Mouse (Mus musculus) kidney, embryonic 16.5 days (tissue): ENCODE data around the gene 1700010B08Rik. TPM values are rescaled to one million over a fixed set of nuclear protein-coding genes. Genes with fewer than 3 reads are reported as not detected.

Experiments used
- ATAC-seq: fragments of 200-750 bp; cut with Nextera tagmentation; 2 replicates; pipeline ENCODE4 v1.8.0; 2017; ENCODE audit warnings: moderate TSS enrichment; ENCODE audit not compliant: low FRiP score, low TSS enrichment
- H3K27ac ChIP-seq: fragments of 300-500 bp; sonication (generic); 2 replicates; pipeline ENCODE4 v1.5.1; 2014; ENCODE audit warnings: low read length
- H3K27me3 ChIP-seq: fragments of 300-500 bp; sonication (generic); 2 replicates; pipeline ENCODE4 v1.6.1; 2014; ENCODE audit warnings: low read length, control low read depth, mixed read lengths; ENCODE audit not compliant: insufficient read depth
- H3K36me3 ChIP-seq: fragments of 300-500 bp; sonication (generic); 2 replicates; pipeline ENCODE4 v1.6.1; 2014; ENCODE audit warnings: low read length, control low read depth, mixed read lengths; ENCODE audit not compliant: insufficient read depth
- H3K4me1 ChIP-seq: fragments of 300-500 bp; sonication (generic); 2 replicates; pipeline ENCODE4 v1.6.1; 2014; ENCODE audit warnings: low read length, control low read depth, mixed read lengths; ENCODE audit not compliant: insufficient read depth
- H3K4me2 ChIP-seq: fragments of 300-500 bp; sonication (generic); replicated peaks from 2 replicates; pipeline ENCODE4 v1.6.1; 2014; ENCODE audit warnings: low read depth, low read length
- H3K4me3 ChIP-seq: fragments of 300-500 bp; sonication (generic); 2 replicates; pipeline ENCODE4 v1.5.1; 2014; ENCODE audit warnings: mild to moderate bottlenecking, low read length
- H3K9ac ChIP-seq: fragments of 300-500 bp; sonication (generic); replicated peaks from 2 replicates; pipeline ENCODE4 v1.6.1; 2014; ENCODE audit warnings: low read length
- H3K9me3 ChIP-seq: fragments of 300-500 bp; sonication (generic); 2 replicates; pipeline ENCODE4 v1.6.1; 2016; ENCODE audit warnings: low read length, control low read depth
- WGBS: fragments of 180-500 bp; shearing (Covaris S2); extraction: QIAGEN DNeasy Blood & Tissue Kit; methylation state at CpG from one replicate; pipeline ENCODE4 v1.1.7; 2014; 5-methylcytosine and 5-hydroxymethylcytosine counted together
- microRNA-seq: library from miRNA; unstranded; fragments of <30 nt; microRNA quantifications from one replicate; pipeline ENCODE4, GENCODE M21; 2016
- polyA plus RNA-seq: library from polyadenylated mRNA; unstranded; fragments of >200 nt; fragmentation: Nextera tagmentation; extraction: Ambion mirVana; gene quantifications from 2 replicates; pipeline ENCODE4 v1.2.1, GENCODE M21; 2015

1700010B08Rik gene
- polyA plus RNA-seq, 1 experiment from 2014 or later, result not detected

DNA sequence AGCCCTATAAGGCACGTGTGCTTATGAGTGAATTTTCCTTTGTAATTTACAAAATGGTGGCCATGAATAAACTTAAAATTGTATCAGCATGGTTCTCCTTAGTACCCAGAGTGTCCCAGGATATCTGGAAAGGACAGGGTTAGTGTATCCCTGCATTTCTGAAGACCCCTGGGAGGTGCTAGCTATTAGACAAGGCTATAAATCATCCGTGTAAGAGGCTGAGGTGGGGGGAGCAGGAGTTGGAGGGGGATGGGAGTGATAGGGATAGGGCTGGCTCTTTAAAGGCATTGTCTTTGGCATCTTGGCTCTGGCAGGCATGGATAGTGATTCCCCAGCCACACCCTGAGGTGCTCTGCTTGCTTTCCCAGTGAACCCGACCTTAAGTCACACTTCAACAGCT is 45.4 kb downstream of the 1700010B08Rik start:
- H3K4me2 ChIP-seq, result no peak overlapping the region
- no peak overlapping the region for H3K4me3 ChIP-seq
- H3K9ac ChIP-seq, result no peak overlapping the region
- H3K27ac ChIP-seq, result no peak overlapping the region
- no peaks in the 10 kb centered on the region for H3K9me3 ChIP-seq
- peaks cover 43% of the 10 kb centered on the region for H3K4me1 ChIP-seq
- 0 out of 2 replicates have a peak, but pooled peaks have one; percentile 29 for ATAC-seq
- H3K36me3 ChIP-seq, result peaks cover 7% of the 10 kb centered on the region
- WGBS, result 37% methylated on average over 3 of the region's 3 CpGs
- H3K27me3 ChIP-seq, result no peaks in the 10 kb centered on the region

GRCm38 (mm10) chr2:173767959-173768595 is 48.9 kb downstream of the 1700010B08Rik start:
- no peak for ATAC-seq
- Histone ChIP-seq H3K27ac (peak overlapping the region; percentile 18; the same call in 1 of the 2 replicates), H3K4me2 (no peak overlapping the region), H3K4me1 (peaks cover 55% of the 10 kb centered on the region), H3K27me3 (no peaks in the 10 kb centered on the region), H3K36me3 (peaks cover 10% of the 10 kb centered on the region), H3K4me3 (no peak overlapping the region), H3K9me3 (no peaks in the 10 kb centered on the region), H3K9ac (no peak overlapping the region)
- WGBS, result 51% methylated on average over 8 of the region's 8 CpGs

DNA sequence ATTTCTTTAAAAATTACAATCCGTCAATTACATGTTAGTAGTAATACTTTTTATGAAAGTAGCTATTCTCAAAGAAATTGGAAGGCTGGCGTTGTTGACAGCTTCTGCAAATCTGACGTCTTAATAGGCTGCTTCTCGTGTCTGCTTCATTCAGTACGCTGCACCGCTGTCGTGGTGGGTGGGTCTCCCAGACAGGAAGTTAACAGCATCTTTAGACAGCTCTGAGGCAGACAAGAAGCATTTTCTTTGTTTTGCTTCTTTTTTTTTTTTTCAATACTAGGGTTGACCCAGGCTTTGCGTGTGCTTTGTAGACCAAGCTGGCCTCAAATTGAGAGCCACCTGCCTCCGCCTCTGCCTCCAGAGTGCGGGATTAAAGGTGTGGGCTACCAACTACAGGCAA is 50.0 kb downstream of the 1700010B08Rik start:
- Histone ChIP-seq H3K4me3 (no peak overlapping the region), H3K4me1 (peaks cover 53% of the 10 kb centered on the region), H3K27me3 (no peaks in the 10 kb centered on the region), H3K9me3 (no peaks in the 10 kb centered on the region), H3K36me3 (peaks cover 5% of the 10 kb centered on the region), H3K9ac (no peak overlapping the region), H3K27ac (peak overlapping the region; percentile 33; the same call in 1 of the 2 replicates), H3K4me2 (no peak overlapping the region)
- no peak for ATAC-seq
- 66% methylated on average over 10 of the region's 10 CpGs for WGBS

- Histone ChIP-seq H3K27ac (no peak overlapping the region), H3K9ac (no peak overlapping the region), H3K9me3 (no peaks in the 10 kb centered on the region), H3K27me3 (no peaks in the 10 kb centered on the region), H3K4me3 (no peak overlapping the region), H3K4me2 (no peak overlapping the region), H3K4me1 (peaks cover 55% of the 10 kb centered on the region), H3K36me3 (0 out of 2 replicates have a peak, but pooled peaks cover 2% of the 10 kb centered on the region)
- 62% methylated on average over 5 of the region's 5 CpGs for WGBS
- ATAC-seq, result peak; percentile 7; the same call in 1 of the 2 replicates
Observed at GRCm38 (mm10) chr2:173770620-173771019, 51.4 kb downstream of the 1700010B08Rik start.

Small RNA genes lying within 50 kb of the gene (microRNA-seq; reads per million reads assigned to microRNA genes)
- gene Mir6340, result not detected

Other genes starting within 250 kb of the 1700010B08Rik start
- gene 1700021F07Rik, start 196.8 kb upstream of the 1700010B08Rik start, polyA plus RNA-seq, result not detected in 2 replicates
- not detected in 2 replicates for gene Ankrd60, start 141.1 kb upstream of the 1700010B08Rik start, polyA plus RNA-seq
- gene Rab22a, start 59.7 kb upstream of the 1700010B08Rik start, polyA plus RNA-seq, result 35.6 and 37.1 TPM in 2 replicates
- 18.2 and 24.2 TPM in 2 replicates for gene Vapb, start 18.1 kb downstream of the 1700010B08Rik start, polyA plus RNA-seq